Mouse (Mus musculus): ENCODE measurements around the gene Fntb. TPM values are rescaled to one million over a fixed set of nuclear protein-coding genes. Genes with fewer than 3 reads are reported as not detected.

Fntb gene
- total and polyA plus RNA-seq, 3 experiments: 11.7 to 28.5 TPM; not detected in 1

- Histone ChIP-seq H3K27me3 (ENCODE audit: control insufficient read depth in 1 of 2, insufficient read depth in 2 of 2, low read length in 2 of 2) (no peaks in the 10 kb centered on the region), H3K4me3 (ENCODE audit: control insufficient read depth in 1 of 2, insufficient read depth in 1 of 2, low read depth in 2 of 2, low read length in 2 of 2) (no peak overlapping the region), H3K9ac (ENCODE audit: control insufficient read depth, low read depth, low read length, poor library complexity, severe bottlenecking) (no peak overlapping the region), H3K4me1 (ENCODE audit: control insufficient read depth in 1 of 2, insufficient read depth in 2 of 2, low read length in 2 of 2) (peaks cover 9 to 26% of the 10 kb centered on the region in 2 experiments), H3K27ac (ENCODE audit: control insufficient read depth, low read depth, low read length) (no peak overlapping the region), H3K36me3 (ENCODE audit: control insufficient read depth in 1 of 2, insufficient read depth in 2 of 2, low read length in 2 of 2) (peaks cover 29 to 33% of the 10 kb centered on the region in 2 experiments), H3K9me3 (replicated peaks; ENCODE audit: insufficient read depth, low read length) (no peaks in the 10 kb centered on the region), H3K79me2 (ENCODE audit: control insufficient read depth, insufficient read depth, low read length, poor library complexity) (peaks cover 7% of the 10 kb centered on the region)
- DNase-seq (ENCODE audit: low read depth, low spot score): no peak
- TF ChIP-seq MEF2A (IDR thresholded peaks at IDR 0.05; ENCODE audit: extremely low read depth, insufficient replicate concordance, low read depth, low read length, poor library complexity, severe bottlenecking) (no peak), RCOR1 (IDR thresholded peaks at IDR 0.05; ENCODE audit: low read depth, low read length) (no peak), TBP (IDR thresholded peaks at IDR 0.05; ENCODE audit: low read depth, low read length) (no peak), MAZ (IDR thresholded peaks at IDR 0.05; ENCODE audit: low read depth, low read length) (no peak), TCF12 (IDR thresholded peaks at IDR 0.05; ENCODE audit: low read depth, low read length) (no peak), GABPA (IDR thresholded peaks at IDR 0.05; ENCODE audit: low read depth, low read length) (no peak), SMC3 (IDR thresholded peaks at IDR 0.05; ENCODE audit: low read depth, low read length) (no peak), HCFC1 (IDR thresholded peaks at IDR 0.05; ENCODE audit: low read depth, low read length) (no peak), POLR2A (IDR thresholded peaks at IDR 0.05; ENCODE audit: control insufficient read depth in 1 of 2, insufficient read depth in 1 of 2, low read depth in 1 of 2, low read length in 2 of 2, poor library complexity in 1 of 2) (no peak), CHD1 (IDR thresholded peaks at IDR 0.05; ENCODE audit: low read depth, low read length) (no peak), ZC3H11A (IDR thresholded peaks at IDR 0.05; ENCODE audit: low read depth, low read length) (no peak), ZNF384 (IDR thresholded peaks at IDR 0.05; ENCODE audit: low read depth, low read length) (no peak), UBTF (IDR thresholded peaks at IDR 0.05; ENCODE audit: borderline replicate concordance, insufficient read depth, low read depth, low read length) (no peak)
These were observed 172.6 kb downstream of the Fntb start for GRCm38 (mm10) chr12:76938013-76938412.

- Histone ChIP-seq H3K27ac (ENCODE audit: control insufficient read depth, low read depth, low read length) (peak overlapping the region; percentile 65), H3K27me3 (ENCODE audit: control insufficient read depth in 1 of 2, insufficient read depth in 2 of 2, low read length in 2 of 2) (no peaks in the 10 kb centered on the region), H3K9ac (ENCODE audit: control insufficient read depth, low read depth, low read length, poor library complexity, severe bottlenecking) (no peak overlapping the region), H3K36me3 (ENCODE audit: control insufficient read depth in 1 of 2, insufficient read depth in 2 of 2, low read length in 2 of 2) (peaks cover 40 to 44% of the 10 kb centered on the region in 2 experiments), H3K9me3 (replicated peaks; ENCODE audit: insufficient read depth, low read length) (no peaks in the 10 kb centered on the region), H3K4me3 (ENCODE audit: control insufficient read depth in 1 of 2, insufficient read depth in 1 of 2, low read depth in 2 of 2, low read length in 2 of 2) (no peak overlapping the region), H3K4me1 (ENCODE audit: control insufficient read depth in 1 of 2, insufficient read depth in 2 of 2, low read length in 2 of 2) (peaks cover 13 to 33% of the 10 kb centered on the region in 2 experiments), H3K79me2 (ENCODE audit: control insufficient read depth, insufficient read depth, low read length, poor library complexity) (peaks cover 10% of the 10 kb centered on the region)
- DNase-seq (ENCODE audit: low read depth, low spot score): peak; percentile 79
- TF ChIP-seq CHD1 (IDR thresholded peaks at IDR 0.05; ENCODE audit: low read depth, low read length): no peak
- TF ChIP-seq GABPA (IDR thresholded peaks at IDR 0.05; ENCODE audit: low read depth, low read length): no peak
- no peak for TF ChIP-seq NELFE (IDR thresholded peaks at IDR 0.05; ENCODE audit: low read depth, low read length)
- TF ChIP-seq MYC (IDR thresholded peaks at IDR 0.05; ENCODE audit: low read depth, low read length): peak; percentile 59; the same call in 1 of the 2 replicates
- TF ChIP-seq ETS1 (IDR thresholded peaks at IDR 0.05; ENCODE audit: low read depth, low read length): peak; percentile 90
- no peak for TF ChIP-seq RAD21 (IDR thresholded peaks at IDR 0.05; ENCODE audit: low read depth, low read length)
- TF ChIP-seq RCOR1 (IDR thresholded peaks at IDR 0.05; ENCODE audit: low read depth, low read length): peak; percentile 88
- TF ChIP-seq ZC3H11A (IDR thresholded peaks at IDR 0.05; ENCODE audit: low read depth, low read length): no peak
- TF ChIP-seq GATA1 (IDR thresholded peaks at IDR 0.05; ENCODE audit: low read depth, low read length): peak; percentile 99
- TF ChIP-seq NRF1 (IDR thresholded peaks at IDR 0.05; ENCODE audit: insufficient read depth, low read depth, low read length, poor library complexity, severe bottlenecking): no peak
- peak; percentile 29; the same call in 1 of the 2 replicates for TF ChIP-seq JUND (IDR thresholded peaks at IDR 0.05; ENCODE audit: low read depth, low read length)
- TF ChIP-seq POLR2AphosphoS5 (IDR thresholded peaks at IDR 0.05; ENCODE audit: borderline replicate concordance, low read depth, low read length): no peak
- no peak; the same call in 1 of the 2 replicates for TF ChIP-seq POLR2AphosphoS2 (IDR thresholded peaks at IDR 0.05; ENCODE audit: low read length)
- TF ChIP-seq HCFC1 (IDR thresholded peaks at IDR 0.05; ENCODE audit: low read depth, low read length): peak; percentile 48; the same call in 1 of the 2 replicates
- TF ChIP-seq ELF1 (IDR thresholded peaks at IDR 0.05; ENCODE audit: low read depth, low read length): no peak
- TF ChIP-seq CHD2 (IDR thresholded peaks at IDR 0.05; ENCODE audit: low read length): no peak
- no peak for TF ChIP-seq MYB (IDR thresholded peaks at IDR 0.05; ENCODE audit: low read depth, low read length)
- TF ChIP-seq E2F4 (IDR thresholded peaks at IDR 0.05; ENCODE audit: borderline replicate concordance, low read depth, low read length): no peak
- 0 out of 2 replicates have a peak, but pooled peaks have one; percentile 49 for TF ChIP-seq BHLHE40 (IDR thresholded peaks at IDR 0.05; ENCODE audit: borderline replicate concordance, low read depth, low read length)
- 0 out of 2 replicates have a peak, but pooled peaks have one; percentile 41 for TF ChIP-seq MAFK (IDR thresholded peaks at IDR 0.05; ENCODE audit: borderline replicate concordance, low read depth, low read length)
- peak; percentile 92 for TF ChIP-seq TCF12 (IDR thresholded peaks at IDR 0.05; ENCODE audit: low read depth, low read length)
- TF ChIP-seq UBTF (IDR thresholded peaks at IDR 0.05; ENCODE audit: borderline replicate concordance, insufficient read depth, low read depth, low read length): no peak
- TF ChIP-seq MEF2A (IDR thresholded peaks at IDR 0.05; ENCODE audit: extremely low read depth, insufficient replicate concordance, low read depth, low read length, poor library complexity, severe bottlenecking): no peak
- TF ChIP-seq CTCF (IDR thresholded peaks at IDR 0.05 in 2 of 3, conservative IDR thresholded peaks at IDR 0.05 in 1 of 3; ENCODE audit: control insufficient read depth in 1 of 3, insufficient read depth in 1 of 3, low read depth in 2 of 3, low read length in 3 of 3, poor library complexity in 1 of 3, severe bottlenecking in 1 of 3): no peak
- TF ChIP-seq USF1 (IDR thresholded peaks at IDR 0.05; ENCODE audit: low read depth, low read length): no peak
These were observed 176.1 kb downstream of the Fntb start for GRCm38 (mm10) chr12:76941524-76941923.
